Mouse (Mus musculus) ES-Bruce4 (cell line): Measurements from ENCODE around the gene Gm21294. TPM values are rescaled to one million over a fixed set of nuclear protein-coding genes. Genes with fewer than 3 reads are reported as not detected.
"Not testable (repeated sequence)": the region's sequence is repeated elsewhere in the genome, so short reads cannot be mapped to it uniquely, and the experiment has no call there.

Experiments used
- H3K27ac ChIP-seq: 2 replicates; pipeline ENCODE4 v1.5.1; 2012; ENCODE audit warnings: low read length, inconsistent platforms; ENCODE audit not compliant: insufficient read depth
- H3K27me3 ChIP-seq: 2 replicates; pipeline ENCODE4 v1.6.1; 2012; ENCODE audit warnings: mild to moderate bottlenecking, low read length, inconsistent platforms; ENCODE audit not compliant: control insufficient read depth, poor library complexity, insufficient read depth, severe bottlenecking
- H3K36me3 ChIP-seq: 2 replicates; pipeline ENCODE4 v1.6.1; 2012; ENCODE audit warnings: inconsistent platforms, mild to moderate bottlenecking, low read length, moderate library complexity; ENCODE audit not compliant: control insufficient read depth, poor library complexity, insufficient read depth, severe bottlenecking
- H3K4me1 ChIP-seq: one replicate; pipeline ENCODE4 v1.8.1; 2011; ENCODE audit warnings: low read length; ENCODE audit not compliant: control insufficient read depth, insufficient read depth
- H3K4me3 ChIP-seq: 2 replicates; pipeline ENCODE4 v1.5.1; 2011; ENCODE audit warnings: low read depth, mild to moderate bottlenecking, low read length
- H3K9ac ChIP-seq: 2 replicates; pipeline ENCODE4 v1.6.1; 2012; ENCODE audit warnings: low read depth, mild to moderate bottlenecking, inconsistent platforms; ENCODE audit not compliant: poor library complexity, severe bottlenecking
- H3K9me3 ChIP-seq: replicated peaks from 2 replicates; pipeline ENCODE4 v1.6.1; 2012; ENCODE audit warnings: mild to moderate bottlenecking, low read length, inconsistent platforms; ENCODE audit not compliant: control insufficient read depth, poor library complexity, insufficient read depth, severe bottlenecking
- polyA plus RNA-seq: library from polyadenylated mRNA; stranded (reverse); fragments of >200 nt; gene quantifications from 2 replicates; pipeline ENCODE4 v1.2.4, GENCODE M21; 2011; ENCODE audit warnings: low read depth; ENCODE audit not compliant: missing spikeins, insufficient read depth, insufficient read length

Gm21294 gene
- not detected in 2 replicates for polyA plus RNA-seq

- not testable (repeated sequence) for H3K27me3 ChIP-seq, H3K27ac ChIP-seq, H3K36me3 ChIP-seq, H3K9me3 ChIP-seq, H3K4me3 ChIP-seq, H3K9ac ChIP-seq, H3K4me1 ChIP-seq
These were observed at the start of gene Gm21294 for GRCm38 (mm10) chrY:89052506-89052905. Gene Gm21294, plus strand, starts transcription at chrY:89052806.

GRCm38 (mm10) chrY:89126246-89126645, 73.6 kb downstream of the Gm21294 start:
- not testable (repeated sequence) for H3K36me3 ChIP-seq, H3K9me3 ChIP-seq, H3K4me3 ChIP-seq, H3K27ac ChIP-seq, H3K4me1 ChIP-seq, H3K27me3 ChIP-seq, H3K9ac ChIP-seq
